Mouse (Mus musculus): ENCODE results near the gene Gm6793. TPM values are rescaled to one million over a fixed set of nuclear protein-coding genes. Genes with fewer than 3 reads are reported as not detected.

The Gm6793 gene
- polyA plus RNA-seq, 1 experiment from 2014 or later = 0.85 TPM

DNA sequence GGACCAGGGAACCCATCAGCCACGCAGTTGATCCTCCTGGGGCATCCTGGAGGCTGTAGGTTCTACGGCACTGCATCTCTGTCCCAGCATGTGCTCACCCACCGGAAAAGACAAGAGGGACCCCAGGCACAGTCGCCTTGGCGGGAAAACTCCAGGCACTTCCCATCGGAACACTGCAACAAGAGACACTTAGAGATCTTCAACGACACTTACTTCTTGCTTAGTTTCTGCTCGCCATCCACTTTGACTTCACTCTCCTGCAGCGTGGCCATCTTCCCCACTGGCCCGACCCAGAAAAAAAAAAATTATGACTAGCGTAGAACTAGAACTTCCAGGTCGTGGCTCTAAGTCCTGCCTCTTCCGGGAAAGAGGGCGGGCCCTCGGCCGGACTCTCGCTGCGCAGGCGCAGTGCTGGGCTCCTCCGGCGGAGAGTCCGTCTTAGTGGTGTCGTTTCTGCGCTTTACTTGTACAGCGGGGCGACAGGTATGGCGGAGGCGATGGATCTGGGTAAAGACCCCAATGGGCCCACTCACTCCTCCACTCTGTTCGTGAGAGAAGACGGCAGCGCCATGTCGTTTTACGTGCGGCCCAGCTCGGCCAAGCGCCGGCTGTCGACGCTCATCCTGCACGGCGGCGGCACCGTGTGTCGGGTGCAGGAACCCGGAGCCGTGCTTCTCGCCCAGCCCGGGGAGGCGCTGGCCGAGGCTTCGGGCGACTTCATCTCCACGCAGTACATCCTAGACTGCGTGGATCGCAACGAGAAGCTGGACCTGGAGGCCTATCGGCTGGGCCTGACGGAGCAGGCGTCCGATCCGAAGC is 3.6 kb downstream of the Gm6793 start, which contains the start of the genes Kars and Terf2ip:
Gene Kars (minus strand): TSS at position 327 of the 819 bp plus-strand sequence.
Gene Terf2ip (plus strand): TSS at position 402 of the 819 bp plus-strand sequence.
- Histone ChIP-seq H3K27ac (peak within 1 kb of the TSS; percentile 89), H3K4me1 (replicated peaks) (peaks cover 24% of the 10 kb centered on the region), H3K4me3 (peak within 1 kb of the TSS; percentile 83), H3K27me3 (ENCODE audit: insufficient read depth, poor library complexity, severe bottlenecking) (no peaks in the 10 kb centered on the region), H3K36me3 (peaks cover 33% of the 10 kb centered on the region), H3K9me3 (no peaks in the 10 kb centered on the region)
- peak; percentile 93 for DNase-seq (ENCODE audit: low spot score)
- WGBS = under 1% methylated on average over 61 of the region's 61 CpGs

GRCm38 (mm10) chr8:112009558-112009957 is 5.3 kb downstream of the Gm6793 start:
- no peak overlapping the region for H3K4me3 ChIP-seq
- peaks cover 24% of the 10 kb centered on the region for H3K4me1 ChIP-seq (replicated peaks)
- WGBS = 94% methylated on average over 7 of the region's 7 CpGs
- no peak overlapping the region for H3K27ac ChIP-seq
- no peak for DNase-seq (ENCODE audit: low spot score)
- H3K27me3 ChIP-seq (ENCODE audit: insufficient read depth, poor library complexity, severe bottlenecking) = no peaks in the 10 kb centered on the region
- peaks cover 37% of the 10 kb centered on the region for H3K36me3 ChIP-seq
- no peaks in the 10 kb centered on the region for H3K9me3 ChIP-seq

GRCm38 (mm10) chr8:112007669-112008068 is 7.2 kb downstream of the Gm6793 start:
- H3K36me3 ChIP-seq = peaks cover 56% of the 10 kb centered on the region
- DNase-seq (ENCODE audit: low spot score) = no peak

GRCm38 (mm10) chr8:112005601-112006000 is 9.2 kb downstream of the Gm6793 start:
- no peak for DNase-seq (ENCODE audit: low spot score)

More at GRCm38 (mm10) chr8:112007669-112008068, 7.2 kb downstream of the Gm6793 start:
- Histone ChIP-seq H3K4me1 (replicated peaks) (peaks cover 18% of the 10 kb centered on the region), H3K27ac (no peak overlapping the region), H3K27me3 (ENCODE audit: insufficient read depth, poor library complexity, severe bottlenecking) (no peaks in the 10 kb centered on the region), H3K4me3 (no peak overlapping the region), H3K9me3 (no peaks in the 10 kb centered on the region)
- WGBS = 98% methylated on average over 2 of the region's 2 CpGs

DNA sequence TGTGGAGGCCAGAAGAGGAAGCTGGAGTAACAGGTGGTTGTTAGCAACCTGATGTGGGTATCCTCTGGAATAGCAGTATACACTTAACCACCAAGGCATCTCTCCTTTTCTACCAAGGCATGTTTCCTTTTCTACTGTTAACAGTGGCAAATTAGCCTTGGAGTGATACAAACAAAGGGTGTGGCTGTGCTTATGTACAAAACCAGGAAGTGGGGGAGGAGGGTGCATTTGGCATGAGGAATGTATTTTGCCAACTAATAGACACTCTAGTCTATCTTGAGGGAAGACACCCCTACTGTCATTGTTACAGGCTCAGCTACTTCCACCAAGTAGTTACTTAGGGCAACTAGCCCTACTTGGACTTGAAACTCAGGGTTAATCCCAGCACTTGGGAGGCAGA is 10.1 kb downstream of the Gm6793 start:
- Histone ChIP-seq H3K36me3 (peaks cover 85% of the 10 kb centered on the region), H3K4me1 (replicated peaks) (no peaks in the 10 kb centered on the region), H3K4me3 (no peak overlapping the region), H3K9me3 (no peaks in the 10 kb centered on the region), H3K27me3 (ENCODE audit: insufficient read depth, poor library complexity, severe bottlenecking) (no peaks in the 10 kb centered on the region), H3K27ac (no peak overlapping the region)
- no peak for DNase-seq (ENCODE audit: low spot score)

More at GRCm38 (mm10) chr8:112005601-112006000, 9.2 kb downstream of the Gm6793 start:
- H3K9me3 ChIP-seq = no peaks in the 10 kb centered on the region
- WGBS = 88% methylated on average over 6 of the region's 6 CpGs
- H3K4me1 ChIP-seq (replicated peaks) = peaks cover 7% of the 10 kb centered on the region
- H3K27ac ChIP-seq = no peak overlapping the region
- no peaks in the 10 kb centered on the region for H3K27me3 ChIP-seq (ENCODE audit: insufficient read depth, poor library complexity, severe bottlenecking)
- H3K36me3 ChIP-seq = peaks cover 76% of the 10 kb centered on the region
- H3K4me3 ChIP-seq = no peak overlapping the region

DNA sequence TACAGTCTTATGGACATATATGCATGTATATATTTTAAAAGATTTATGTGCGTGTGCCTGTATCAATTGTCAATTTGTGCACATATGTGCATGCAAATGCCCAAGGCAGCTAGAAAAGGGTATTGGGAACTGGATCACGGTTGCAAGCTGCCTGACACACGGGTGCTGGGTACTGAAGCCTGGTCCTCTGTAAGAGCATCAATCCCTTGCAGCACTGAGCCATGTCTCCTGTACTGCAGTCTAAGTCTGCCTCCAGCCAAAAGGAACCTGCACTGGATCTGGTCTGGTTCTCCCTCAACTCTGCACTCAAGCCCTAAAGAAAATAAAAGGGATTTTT is 22.2 kb downstream of the Gm6793 start:
- Histone ChIP-seq H3K27me3 (ENCODE audit: insufficient read depth, poor library complexity, severe bottlenecking) (no peaks in the 10 kb centered on the region), H3K36me3 (peaks cover 72% of the 10 kb centered on the region), H3K4me3 (no peak overlapping the region), H3K4me1 (replicated peaks) (peaks cover 10% of the 10 kb centered on the region; the same call in 1 of the 2 replicates), H3K27ac (no peak overlapping the region), H3K9me3 (no peaks in the 10 kb centered on the region)
- DNase-seq (ENCODE audit: low spot score) = no peak
- 74% methylated on average over 3 of the region's 3 CpGs for WGBS

DNA sequence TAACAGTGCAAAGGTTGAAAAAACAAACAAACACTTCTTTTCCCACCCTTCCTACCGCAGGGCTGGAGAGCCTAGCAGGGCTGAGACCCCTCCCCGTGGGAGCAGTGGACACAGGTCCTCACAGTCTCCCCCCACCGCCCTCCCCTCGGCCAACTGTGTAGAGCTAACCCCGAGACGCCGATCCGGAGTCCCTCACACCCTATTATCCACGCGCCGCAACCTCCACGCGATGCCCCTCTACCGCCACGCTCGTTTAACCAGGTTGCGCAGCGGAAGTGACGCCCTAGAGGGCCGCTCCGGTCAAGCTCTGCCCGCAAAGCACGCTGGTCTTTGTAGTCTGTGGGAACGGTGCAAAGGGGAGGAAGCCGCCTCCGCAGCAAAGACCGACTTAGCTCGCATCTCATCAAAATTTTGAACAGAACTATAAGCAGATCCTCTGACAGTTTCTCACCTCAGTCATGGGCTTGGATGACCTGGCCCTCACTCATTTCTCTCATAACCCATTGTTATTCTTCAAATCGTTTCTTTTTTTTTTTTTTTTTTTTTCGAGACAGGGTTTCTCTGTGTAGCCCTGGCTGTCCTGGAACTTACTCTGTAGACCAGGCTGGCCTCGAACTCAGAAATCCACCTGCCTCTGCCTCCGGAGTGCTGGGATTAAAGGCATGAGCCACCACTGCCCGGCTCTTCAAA is 22.7 kb downstream of the Gm6793 start, which contains the start of gene Adat1:
Gene Adat1 (minus strand): TSS at position 290 of the 690 bp plus-strand sequence.
- Histone ChIP-seq H3K36me3 (peaks cover 72% of the 10 kb centered on the region), H3K27me3 (ENCODE audit: insufficient read depth, poor library complexity, severe bottlenecking) (no peaks in the 10 kb centered on the region), H3K9me3 (no peaks in the 10 kb centered on the region), H3K4me3 (peak within 1 kb of the TSS; percentile 81), H3K27ac (peak within 1 kb of the TSS; percentile 91), H3K4me1 (replicated peaks) (peaks cover 10% of the 10 kb centered on the region; the same call in 1 of the 2 replicates)
- DNase-seq (ENCODE audit: low spot score) = peak; percentile 91
- WGBS = 5% methylated on average over 33 of the region's 33 CpGs

DNA sequence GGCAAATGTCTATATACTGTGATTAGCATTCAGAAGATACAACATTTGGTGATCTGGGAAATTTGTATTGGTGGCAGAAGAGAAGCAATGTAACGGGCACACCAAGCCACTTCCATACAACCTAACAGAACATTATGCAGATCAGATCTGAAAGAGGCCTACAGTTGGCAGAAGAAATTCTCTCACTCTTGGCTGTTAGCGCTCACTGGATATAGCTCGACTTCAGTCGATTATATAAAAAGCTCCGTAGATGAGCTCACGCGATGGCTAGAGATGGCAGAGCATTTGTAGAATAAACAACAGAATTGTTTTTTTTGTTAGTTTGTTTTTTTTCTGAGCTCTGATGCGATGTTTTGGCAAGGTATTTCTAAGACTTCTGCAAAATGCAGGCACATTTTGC is 23.6 kb downstream of the Gm6793 start:
- H3K27ac ChIP-seq = peak overlapping the region; percentile 91
- WGBS = 72% methylated on average over 8 of the region's 8 CpGs
- peaks cover 71% of the 10 kb centered on the region for H3K36me3 ChIP-seq

DNA sequence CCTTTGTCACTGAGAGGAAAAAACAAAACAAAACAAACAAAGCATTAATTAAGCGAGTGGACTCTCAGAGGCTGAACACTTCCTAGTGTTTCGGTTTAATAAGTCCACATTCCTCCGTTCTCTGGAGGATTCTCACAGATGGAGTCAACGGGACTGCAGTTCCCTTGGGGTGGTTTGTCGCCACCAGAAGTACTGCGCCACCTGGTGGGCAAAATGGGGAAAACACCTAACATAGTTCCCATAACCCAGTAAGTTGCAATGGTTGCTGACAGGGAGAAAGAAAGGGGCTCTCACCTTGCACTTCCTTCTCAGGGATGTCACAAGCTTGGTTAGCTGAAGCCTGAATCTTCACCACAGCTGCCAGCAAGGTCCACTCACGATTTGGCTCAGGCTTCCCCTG is 24.9 kb downstream of the Gm6793 start:
- Histone ChIP-seq H3K4me3 (no peak overlapping the region), H3K27ac (no peak overlapping the region), H3K9me3 (no peaks in the 10 kb centered on the region), H3K4me1 (replicated peaks) (peaks cover 10% of the 10 kb centered on the region; the same call in 1 of the 2 replicates), H3K36me3 (peaks cover 71% of the 10 kb centered on the region), H3K27me3 (ENCODE audit: insufficient read depth, poor library complexity, severe bottlenecking) (no peaks in the 10 kb centered on the region)
- DNase-seq (ENCODE audit: low spot score) = peak; percentile 79
- WGBS = 20% methylated on average over 7 of the region's 7 CpGs

More for the DNA sequence above, 23.6 kb downstream of the Gm6793 start:
- no peak for DNase-seq (ENCODE audit: low spot score)
- H3K4me1 ChIP-seq (replicated peaks) = peaks cover 10% of the 10 kb centered on the region; the same call in 1 of the 2 replicates
- H3K27me3 ChIP-seq (ENCODE audit: insufficient read depth, poor library complexity, severe bottlenecking) = no peaks in the 10 kb centered on the region
- H3K9me3 ChIP-seq = no peaks in the 10 kb centered on the region
- peak overlapping the region; percentile 81 for H3K4me3 ChIP-seq

GRCm38 (mm10) chr8:111984511-111984910 is 30.3 kb downstream of the Gm6793 start:
- 83% methylated on average over 10 of the region's 10 CpGs for WGBS
- no peak overlapping the region for H3K4me3 ChIP-seq
- no peak overlapping the region for H3K27ac ChIP-seq
- H3K9me3 ChIP-seq = no peaks in the 10 kb centered on the region
- DNase-seq (ENCODE audit: low spot score) = no peak
- peaks cover 96% of the 10 kb centered on the region for H3K36me3 ChIP-seq
- no peaks in the 10 kb centered on the region for H3K27me3 ChIP-seq (ENCODE audit: insufficient read depth, poor library complexity, severe bottlenecking)
- no peaks in the 10 kb centered on the region for H3K4me1 ChIP-seq (replicated peaks)

DNA sequence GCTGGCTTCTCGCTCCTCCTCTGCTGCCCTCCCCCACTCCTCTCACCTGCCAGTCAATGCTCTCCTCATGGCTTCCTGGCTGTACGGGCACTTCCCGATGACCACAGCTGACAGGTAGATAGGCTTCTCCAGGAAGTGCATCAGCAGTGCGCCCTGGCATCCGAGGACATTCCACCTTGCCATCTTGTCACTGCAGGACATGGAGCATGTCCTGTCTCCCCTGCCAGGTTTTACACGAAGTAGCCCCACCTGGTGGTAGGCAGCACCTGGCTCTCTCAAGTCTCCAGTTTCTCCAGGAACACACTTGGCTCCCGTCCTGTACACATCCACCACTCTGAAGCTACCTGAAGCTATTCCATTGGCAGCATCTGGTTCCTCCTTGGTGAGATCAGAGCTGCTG is 32.7 kb downstream of the Gm6793 start:
- H3K4me3 ChIP-seq = no peak overlapping the region
- no peaks in the 10 kb centered on the region for H3K27me3 ChIP-seq (ENCODE audit: insufficient read depth, poor library complexity, severe bottlenecking)
- H3K4me1 ChIP-seq (replicated peaks) = no peaks in the 10 kb centered on the region
- DNase-seq (ENCODE audit: low spot score) = no peak
- no peak overlapping the region for H3K27ac ChIP-seq
- 78% methylated on average over 7 of the region's 7 CpGs for WGBS
- H3K36me3 ChIP-seq = peaks cover 94% of the 10 kb centered on the region
- no peaks in the 10 kb centered on the region for H3K9me3 ChIP-seq

DNA sequence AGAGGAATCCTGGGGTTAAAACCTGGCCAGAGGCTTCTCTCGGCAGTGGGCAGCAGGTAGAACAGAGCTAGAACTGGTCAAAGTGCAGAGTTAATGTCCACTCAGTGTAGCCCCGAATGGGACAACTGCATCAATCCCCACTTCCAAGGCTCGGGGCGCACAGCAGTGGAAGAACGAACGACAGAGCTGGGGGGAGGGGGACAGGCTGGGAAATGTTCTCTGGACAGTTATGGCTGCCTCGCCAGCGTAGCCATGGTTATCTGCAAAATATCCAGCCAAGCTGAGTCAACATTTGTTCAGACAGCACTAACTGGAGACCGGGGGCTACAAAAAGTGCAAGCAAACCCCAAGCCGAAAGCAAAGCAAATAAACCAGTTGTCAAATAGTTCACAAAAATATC is 36.7 kb downstream of the Gm6793 start:
- Histone ChIP-seq H3K36me3 (peaks cover 96% of the 10 kb centered on the region), H3K4me1 (replicated peaks) (no peaks in the 10 kb centered on the region), H3K4me3 (no peak overlapping the region), H3K9me3 (peaks cover 12% of the 10 kb centered on the region), H3K27me3 (ENCODE audit: insufficient read depth, poor library complexity, severe bottlenecking) (no peaks in the 10 kb centered on the region), H3K27ac (no peak overlapping the region)
- WGBS = 84% methylated on average over 10 of the region's 10 CpGs
- DNase-seq (ENCODE audit: low spot score) = no peak

DNA sequence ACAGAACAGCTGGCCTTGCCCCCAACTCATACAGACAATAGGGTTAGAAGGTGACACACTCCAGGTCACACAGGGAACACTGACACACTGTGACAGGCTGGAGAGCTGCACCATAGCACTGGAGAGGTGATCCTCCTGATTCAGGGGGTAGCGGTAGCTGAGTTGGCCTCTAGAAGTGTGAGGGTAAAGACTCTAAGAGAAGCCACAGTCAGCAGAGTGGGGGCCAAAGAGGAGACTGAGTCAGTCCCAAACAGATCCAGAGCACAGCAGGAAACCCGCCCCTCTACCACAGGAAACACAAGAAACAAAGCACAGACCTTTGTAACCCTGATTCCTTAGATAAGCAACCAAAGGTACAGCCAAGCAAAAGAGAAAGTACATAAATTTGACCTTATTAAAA is 38.5 kb downstream of the Gm6793 start:
- H3K4me3 ChIP-seq = no peak overlapping the region
- no peak overlapping the region for H3K27ac ChIP-seq
- no peaks in the 10 kb centered on the region for H3K27me3 ChIP-seq (ENCODE audit: insufficient read depth, poor library complexity, severe bottlenecking)
- H3K4me1 ChIP-seq (replicated peaks) = no peaks in the 10 kb centered on the region
- DNase-seq (ENCODE audit: low spot score) = no peak
- peaks cover 12% of the 10 kb centered on the region for H3K9me3 ChIP-seq
- WGBS = 79% methylated on average over 2 of the region's 2 CpGs
- H3K36me3 ChIP-seq = peaks cover 94% of the 10 kb centered on the region
